Mouse (Mus musculus): ENCODE data around the gene Nos3. TPM values are rescaled to one million over a fixed set of nuclear protein-coding genes. Genes with fewer than 3 reads are reported as not detected.

The Nos3 gene
- polyA plus RNA-seq, 1 experiment from 2014 or later: 12.0 TPM

GRCm38 (mm10) chr5:24357461-24357860, 7.1 kb upstream of the Nos3 start:
- no peaks in the 10 kb centered on the region for H3K9me3 ChIP-seq (ENCODE audit: control insufficient read depth, low read length)
- WGBS: 9% methylated on average over 7 of the region's 7 CpGs
- H3K4me2 ChIP-seq (replicated peaks; ENCODE audit: low read depth, low read length): no peak overlapping the region
- no peaks in the 10 kb centered on the region for H3K36me3 ChIP-seq (ENCODE audit: control insufficient read depth, insufficient read depth, low read length)
- H3K27ac ChIP-seq (ENCODE audit: low read depth, low read length): no peak overlapping the region
- H3K4me3 ChIP-seq (ENCODE audit: low read length): no peak overlapping the region
- peak; percentile 33 for ATAC-seq (ENCODE audit: low FRiP score, low TSS enrichment)
- peaks cover 16% of the 10 kb centered on the region for H3K4me1 ChIP-seq (ENCODE audit: control insufficient read depth, insufficient read depth, low read length)
- no peak overlapping the region for H3K9ac ChIP-seq (ENCODE audit: low read depth, low read length)
- H3K27me3 ChIP-seq (ENCODE audit: control insufficient read depth, insufficient read depth, low read length): peaks cover 2% of the 10 kb centered on the region; the same call in 1 of the 2 replicates

GRCm38 (mm10) chr5:24360792-24361454, 3.7 kb upstream of the Nos3 start:
- H3K4me2 ChIP-seq (replicated peaks; ENCODE audit: low read depth, low read length): no peak overlapping the region
- H3K27ac ChIP-seq (ENCODE audit: low read depth, low read length): 0 out of 2 replicates have a peak overlapping the region, but pooled peaks have one; percentile 6
- 1% methylated on average over 7 of the region's 7 CpGs for WGBS
- H3K27me3 ChIP-seq (ENCODE audit: control insufficient read depth, insufficient read depth, low read length): no peaks in the 10 kb centered on the region
- H3K9ac ChIP-seq (ENCODE audit: low read depth, low read length): no peak overlapping the region
- H3K4me1 ChIP-seq (ENCODE audit: control insufficient read depth, insufficient read depth, low read length): no peaks in the 10 kb centered on the region
- no peaks in the 10 kb centered on the region for H3K36me3 ChIP-seq (ENCODE audit: control insufficient read depth, insufficient read depth, low read length)
- no peaks in the 10 kb centered on the region for H3K9me3 ChIP-seq (ENCODE audit: control insufficient read depth, low read length)
- no peak overlapping the region for H3K4me3 ChIP-seq (ENCODE audit: low read length)
- ATAC-seq (ENCODE audit: low FRiP score, low TSS enrichment): peak; percentile 47; the same call in 1 of the 2 replicates

GRCm38 (mm10) chr5:24363467-24363866, 1.1 kb upstream of the Nos3 start:
- no peaks in the 10 kb centered on the region for H3K27me3 ChIP-seq (ENCODE audit: control insufficient read depth, insufficient read depth, low read length)
- WGBS: 53% methylated on average over 2 of the region's 2 CpGs
- H3K9me3 ChIP-seq (ENCODE audit: control insufficient read depth, low read length): no peaks in the 10 kb centered on the region
- no peak overlapping the region for H3K9ac ChIP-seq (ENCODE audit: low read depth, low read length)
- no peak overlapping the region for H3K4me2 ChIP-seq (replicated peaks; ENCODE audit: low read depth, low read length)
- no peaks in the 10 kb centered on the region for H3K36me3 ChIP-seq (ENCODE audit: control insufficient read depth, insufficient read depth, low read length)
- H3K4me1 ChIP-seq (ENCODE audit: control insufficient read depth, insufficient read depth, low read length): no peaks in the 10 kb centered on the region
- H3K27ac ChIP-seq (ENCODE audit: low read depth, low read length): no peak overlapping the region
- no peak for ATAC-seq (ENCODE audit: low FRiP score, low TSS enrichment)
- H3K4me3 ChIP-seq (ENCODE audit: low read length): no peak overlapping the region

GRCm38 (mm10) chr5:24364061-24364460, 549 bp upstream of the Nos3 start:
- ATAC-seq (ENCODE audit: low FRiP score, low TSS enrichment): no peak
- no peaks in the 10 kb centered on the region for H3K27me3 ChIP-seq (ENCODE audit: control insufficient read depth, insufficient read depth, low read length)

GRCm38 (mm10) chr5:24364963-24365362, 353 bp downstream of the Nos3 start:
- WGBS: 84% methylated on average over 10 of the region's 10 CpGs

More at GRCm38 (mm10) chr5:24364061-24364460, 549 bp upstream of the Nos3 start:
- 45% methylated on average over 3 of the region's 3 CpGs for WGBS
- Histone ChIP-seq H3K4me3 (ENCODE audit: low read length) (no peak overlapping the region), H3K9ac (ENCODE audit: low read depth, low read length) (no peak overlapping the region), H3K4me2 (replicated peaks; ENCODE audit: low read depth, low read length) (no peak overlapping the region), H3K4me1 (ENCODE audit: control insufficient read depth, insufficient read depth, low read length) (no peaks in the 10 kb centered on the region), H3K27ac (ENCODE audit: low read depth, low read length) (no peak overlapping the region; the same call in 1 of the 2 replicates), H3K36me3 (ENCODE audit: control insufficient read depth, insufficient read depth, low read length) (no peaks in the 10 kb centered on the region), H3K9me3 (ENCODE audit: control insufficient read depth, low read length) (no peaks in the 10 kb centered on the region)

GRCm38 (mm10) chr5:24365528-24365927, 918 bp downstream of the Nos3 start:
- 38% methylated on average over 5 of the region's 5 CpGs for WGBS
- no peaks in the 10 kb centered on the region for H3K36me3 ChIP-seq (ENCODE audit: control insufficient read depth, insufficient read depth, low read length)
- H3K4me3 ChIP-seq (ENCODE audit: low read length): peak overlapping the region; percentile 21; the same call in 1 of the 2 replicates
- no peak overlapping the region; the same call in 1 of the 2 replicates for H3K27ac ChIP-seq (ENCODE audit: low read depth, low read length)
- H3K9ac ChIP-seq (ENCODE audit: low read depth, low read length): no peak overlapping the region
- no peaks in the 10 kb centered on the region for H3K4me1 ChIP-seq (ENCODE audit: control insufficient read depth, insufficient read depth, low read length)
- no peaks in the 10 kb centered on the region for H3K9me3 ChIP-seq (ENCODE audit: control insufficient read depth, low read length)
- H3K4me2 ChIP-seq (replicated peaks; ENCODE audit: low read depth, low read length): peak overlapping the region; percentile 22; the same call in 1 of the 2 replicates
- no peaks in the 10 kb centered on the region for H3K27me3 ChIP-seq (ENCODE audit: control insufficient read depth, insufficient read depth, low read length)
- ATAC-seq (ENCODE audit: low FRiP score, low TSS enrichment): no peak

More at GRCm38 (mm10) chr5:24364963-24365362, 353 bp downstream of the Nos3 start:
- H3K4me2 ChIP-seq (replicated peaks; ENCODE audit: low read depth, low read length): peak overlapping the region; percentile 31; the same call in 1 of the 2 replicates
- no peaks in the 10 kb centered on the region for H3K9me3 ChIP-seq (ENCODE audit: control insufficient read depth, low read length)
- H3K4me1 ChIP-seq (ENCODE audit: control insufficient read depth, insufficient read depth, low read length): no peaks in the 10 kb centered on the region
- H3K36me3 ChIP-seq (ENCODE audit: control insufficient read depth, insufficient read depth, low read length): no peaks in the 10 kb centered on the region
- H3K27me3 ChIP-seq (ENCODE audit: control insufficient read depth, insufficient read depth, low read length): no peaks in the 10 kb centered on the region
- H3K27ac ChIP-seq (ENCODE audit: low read depth, low read length): peak overlapping the region; percentile 71; the same call in 1 of the 2 replicates
- H3K4me3 ChIP-seq (ENCODE audit: low read length): peak overlapping the region; percentile 21; the same call in 1 of the 2 replicates
- no peak for ATAC-seq (ENCODE audit: low FRiP score, low TSS enrichment)
- no peak overlapping the region for H3K9ac ChIP-seq (ENCODE audit: low read depth, low read length)

GRCm38 (mm10) chr5:24366426-24366825, 1.8 kb downstream of the Nos3 start:
- WGBS: 81% methylated on average over 9 of the region's 9 CpGs
- Histone ChIP-seq H3K27me3 (ENCODE audit: control insufficient read depth, insufficient read depth, low read length) (no peaks in the 10 kb centered on the region), H3K27ac (ENCODE audit: low read depth, low read length) (no peak overlapping the region), H3K36me3 (ENCODE audit: control insufficient read depth, insufficient read depth, low read length) (no peaks in the 10 kb centered on the region), H3K9me3 (ENCODE audit: control insufficient read depth, low read length) (no peaks in the 10 kb centered on the region), H3K4me2 (replicated peaks; ENCODE audit: low read depth, low read length) (no peak overlapping the region), H3K4me3 (ENCODE audit: low read length) (no peak overlapping the region), H3K9ac (ENCODE audit: low read depth, low read length) (no peak overlapping the region), H3K4me1 (ENCODE audit: control insufficient read depth, insufficient read depth, low read length) (no peaks in the 10 kb centered on the region)
- no peak for ATAC-seq (ENCODE audit: low FRiP score, low TSS enrichment)

- Histone ChIP-seq H3K4me3 (ENCODE audit: low read length) (no peak overlapping the region), H3K36me3 (ENCODE audit: control insufficient read depth, insufficient read depth, low read length) (no peaks in the 10 kb centered on the region), H3K27me3 (ENCODE audit: control insufficient read depth, insufficient read depth, low read length) (no peaks in the 10 kb centered on the region), H3K4me1 (ENCODE audit: control insufficient read depth, insufficient read depth, low read length) (no peaks in the 10 kb centered on the region), H3K27ac (ENCODE audit: low read depth, low read length) (no peak overlapping the region), H3K9me3 (ENCODE audit: control insufficient read depth, low read length) (no peaks in the 10 kb centered on the region), H3K4me2 (replicated peaks; ENCODE audit: low read depth, low read length) (no peak overlapping the region), H3K9ac (ENCODE audit: low read depth, low read length) (no peak overlapping the region)
- no peak for ATAC-seq (ENCODE audit: low FRiP score, low TSS enrichment)
- WGBS: 90% methylated on average over 9 of the region's 9 CpGs
These were observed 5.2 kb downstream of the Nos3 start for GRCm38 (mm10) chr5:24369767-24370166.

- ATAC-seq (ENCODE audit: low FRiP score, low TSS enrichment): no peak
- H3K36me3 ChIP-seq (ENCODE audit: control insufficient read depth, insufficient read depth, low read length): no peaks in the 10 kb centered on the region
- H3K9me3 ChIP-seq (ENCODE audit: control insufficient read depth, low read length): no peaks in the 10 kb centered on the region
- H3K9ac ChIP-seq (ENCODE audit: low read depth, low read length): no peak overlapping the region
- no peak overlapping the region for H3K4me3 ChIP-seq (ENCODE audit: low read length)
- H3K27ac ChIP-seq (ENCODE audit: low read depth, low read length): no peak overlapping the region
- H3K4me1 ChIP-seq (ENCODE audit: control insufficient read depth, insufficient read depth, low read length): no peaks in the 10 kb centered on the region
- no peak overlapping the region for H3K4me2 ChIP-seq (replicated peaks; ENCODE audit: low read depth, low read length)
- WGBS: 81% methylated on average over 5 of the region's 5 CpGs
- H3K27me3 ChIP-seq (ENCODE audit: control insufficient read depth, insufficient read depth, low read length): no peaks in the 10 kb centered on the region
These were observed 9.2 kb downstream of the Nos3 start for GRCm38 (mm10) chr5:24373807-24374206.
